Mouse (Mus musculus) CH12.LX (cell line): ENCODE measurements at regions not wholly inside any gene's neighbourhood (a gene's known extent, or its start where the extent isn't known, plus 50 kb on each side); places are given as distances from the start of the nearest gene placed in this dataset.

Source experiments
- DNase-seq: peaks from one replicate; pipeline ENCODE4 v3.0.0-alpha.2; 2013; ENCODE audit errors: extremely low read depth
- H3K27ac ChIP-seq: 2 replicates; pipeline ENCODE4 v1.5.1; 2012; ENCODE audit warnings: low read depth, mild to moderate bottlenecking, control low read depth, moderate library complexity; ENCODE audit not compliant: insufficient read depth
- H3K27me3 ChIP-seq: replicated peaks from 2 replicates; pipeline ENCODE3; 2012; ENCODE audit warnings: inconsistent platforms
- H3K36me3 ChIP-seq, 2 experiments: replicated peaks in 1 of 2; 2 replicates each; pipeline versions ENCODE3 to v1.6.1; 2012; ENCODE audit warnings: inconsistent platforms in 1 of 2, low read length in 1 of 2, mild to moderate bottlenecking in 1 of 2, mixed read lengths in 1 of 2, moderate library complexity in 1 of 2; ENCODE audit not compliant: control insufficient read depth in 1 of 2, insufficient read depth in 1 of 2
- H3K4me1 ChIP-seq, 2 experiments: 2 replicates each; pipeline ENCODE4 v1.6.1; 2012; ENCODE audit warnings: inconsistent platforms in 1 of 2, moderate library complexity in 1 of 2; ENCODE audit not compliant: insufficient read depth in 2 of 2, control insufficient read depth in 1 of 2
- H3K4me2 ChIP-seq: 2 replicates; pipeline ENCODE4 v1.6.1; 2012; ENCODE audit warnings: low read depth, mild to moderate bottlenecking, control low read depth; ENCODE audit not compliant: poor library complexity, insufficient read depth, severe bottlenecking
- H3K4me3 ChIP-seq, 3 experiments: fragments of 150-350 bp in 1 of 3; sonication (generic) in 1 of 3; replicated peaks in 1 of 3; 2 replicates each; pipeline versions ENCODE3 to v1.5.1; 2011 to 2012; ENCODE audit warnings: low read depth in 2 of 3, low read length in 2 of 3, mild to moderate bottlenecking in 2 of 3, moderate library complexity in 2 of 3, control low read depth in 1 of 3, improper control_type of control experiment in 1 of 3, inconsistent platforms in 1 of 3, mixed read lengths in 1 of 3; ENCODE audit not compliant: poor library complexity in 1 of 3
- H3K79me2 ChIP-seq: replicated peaks from 2 replicates; pipeline ENCODE4 v1.6.1; 2012; ENCODE audit warnings: mild to moderate bottlenecking, moderate library complexity; ENCODE audit not compliant: control insufficient read depth, poor library complexity, insufficient read depth, severe bottlenecking; ENCODE audit errors: extremely low read depth
- H3K9ac ChIP-seq: 2 replicates; pipeline ENCODE4 v1.6.1; 2012; ENCODE audit warnings: low read depth, mild to moderate bottlenecking, control low read depth, moderate library complexity; ENCODE audit not compliant: insufficient read depth
- H3K9me3 ChIP-seq: replicated peaks from 2 replicates; pipeline ENCODE3; 2012; ENCODE audit warnings: low read length, inconsistent platforms, mixed read lengths
- BHLHE40 ChIP-seq: IDR thresholded peaks from 2 replicates; pipeline ENCODE4 v1.6.1; 2011; ENCODE audit warnings: mild to moderate bottlenecking, low read depth, low read length, improper control_type of control experiment
- CHD2 ChIP-seq: IDR thresholded peaks from 2 replicates; pipeline ENCODE4 v1.6.1; 2011; ENCODE audit warnings: low read length, improper control_type of control experiment
- CTCF ChIP-seq, 2 experiments: IDR thresholded peaks in 1 of 2; conservative IDR thresholded peaks in 1 of 2; 2 replicates each; pipeline ENCODE4 v1.5.1; 2011 to 2012; ENCODE audit warnings: low read depth in 2 of 2, low read length in 2 of 2, improper control_type of control experiment in 1 of 2, inconsistent platforms in 1 of 2, mild to moderate bottlenecking in 1 of 2, moderate library complexity in 1 of 2
- E2F4 ChIP-seq: IDR thresholded peaks from 2 replicates; pipeline ENCODE4 v1.6.1; 2011; ENCODE audit warnings: low read depth, low read length, improper control_type of control experiment; ENCODE audit not compliant: insufficient replicate concordance
- GABPA ChIP-seq: IDR thresholded peaks from 2 replicates; pipeline ENCODE4 v1.6.1; 2012; ENCODE audit warnings: low read depth, low read length, improper control_type of control experiment, inconsistent platforms; ENCODE audit not compliant: insufficient replicate concordance
- IRF4 ChIP-seq: IDR thresholded peaks from 2 replicates; pipeline ENCODE4 v1.6.1; 2014; ENCODE audit warnings: low read depth, mild to moderate bottlenecking, inconsistent platforms, low read length, improper control_type of control experiment
- JUN ChIP-seq: IDR thresholded peaks from 2 replicates; pipeline ENCODE4 v1.6.1; 2011; ENCODE audit warnings: low read depth, mild to moderate bottlenecking, low read length, improper control_type of control experiment, moderate library complexity; ENCODE audit not compliant: insufficient read depth
- KAT2A ChIP-seq: IDR thresholded peaks from 2 replicates; pipeline ENCODE4 v1.6.1; 2012; ENCODE audit warnings: low read length, improper control_type of control experiment, inconsistent platforms; ENCODE audit not compliant: insufficient replicate concordance
- MAFK ChIP-seq: IDR thresholded peaks from 2 replicates; pipeline ENCODE4 v1.6.1; 2011; ENCODE audit warnings: low read length, improper control_type of control experiment; ENCODE audit not compliant: insufficient replicate concordance
- MAZ ChIP-seq: IDR thresholded peaks from 2 replicates; pipeline ENCODE4 v1.6.1; 2012; ENCODE audit warnings: low read depth, mild to moderate bottlenecking, inconsistent platforms, low read length, improper control_type of control experiment, moderate library complexity
- MEF2A ChIP-seq: IDR thresholded peaks from 2 replicates; pipeline ENCODE4 v1.6.1; 2014; ENCODE audit warnings: low read depth, mild to moderate bottlenecking, inconsistent platforms, low read length, improper control_type of control experiment, borderline replicate concordance
- MXI1 ChIP-seq: IDR thresholded peaks from 2 replicates; pipeline ENCODE4 v1.6.1; 2011; ENCODE audit warnings: mild to moderate bottlenecking, low read depth, low read length, improper control_type of control experiment
- NELFE ChIP-seq: IDR thresholded peaks from 2 replicates; pipeline ENCODE4 v1.6.1; 2011; ENCODE audit warnings: low read depth, low read length, improper control_type of control experiment
- RCOR1 ChIP-seq: conservative IDR thresholded peaks from 2 replicates; pipeline ENCODE4 v1.6.1; 2012; ENCODE audit warnings: low read depth, mild to moderate bottlenecking, inconsistent platforms, low read length, improper control_type of control experiment
- SMC3 ChIP-seq: IDR thresholded peaks from 2 replicates; pipeline ENCODE4 v1.6.1; 2011; ENCODE audit warnings: low read depth, low read length, improper control_type of control experiment
- TBP ChIP-seq: conservative IDR thresholded peaks from 2 replicates; pipeline ENCODE4 v1.6.1; 2011; ENCODE audit warnings: low read depth, low read length, improper control_type of control experiment
- TCF12 ChIP-seq: IDR thresholded peaks from 2 replicates; pipeline ENCODE4 v1.6.1; 2014; ENCODE audit warnings: low read depth, mild to moderate bottlenecking, inconsistent platforms, low read length, improper control_type of control experiment
- UBTF ChIP-seq: IDR thresholded peaks from 2 replicates; pipeline ENCODE4 v1.6.1; 2012; ENCODE audit warnings: low read depth, mild to moderate bottlenecking, inconsistent platforms, low read length, improper control_type of control experiment, moderate library complexity
- USF1 ChIP-seq: IDR thresholded peaks from 2 replicates; pipeline ENCODE4 v1.6.1; 2014; ENCODE audit warnings: low read depth, mild to moderate bottlenecking, inconsistent platforms, low read length, improper control_type of control experiment
- ZC3H11A ChIP-seq: IDR thresholded peaks from 2 replicates; pipeline ENCODE4 v1.6.1; 2012; ENCODE audit warnings: low read depth, mild to moderate bottlenecking, inconsistent platforms, low read length, improper control_type of control experiment
- ZKSCAN1 ChIP-seq: IDR thresholded peaks from 2 replicates; pipeline ENCODE4 v1.6.1; 2012; ENCODE audit warnings: low read depth, inconsistent platforms, low read length, improper control_type of control experiment, borderline replicate concordance
- ZMIZ1 ChIP-seq: IDR thresholded peaks from 2 replicates; pipeline ENCODE4 v1.6.1; 2012; ENCODE audit warnings: low read depth, mild to moderate bottlenecking, inconsistent platforms, low read length, improper control_type of control experiment
- ZNF384 ChIP-seq: IDR thresholded peaks from 2 replicates; pipeline ENCODE4 v1.6.1; 2012; ENCODE audit warnings: low read depth, low read length, improper control_type of control experiment, inconsistent platforms
- dilution Hi-C: fragments of 300-500 bp; cut with MboI; formaldehyde crosslinking; loops from 2 replicates; pipeline ENCODE4 v1.14.3; 2020; ENCODE audit warnings: low sequenced_read_pairs; ENCODE audit not compliant: extremely low pct_unique_long_range_greater_than_20kb, extremely low pct_ligation_motif_present
- in situ Hi-C: fragments of 300-500 bp; cut with MboI; formaldehyde crosslinking; loops from 3 replicates; pipeline ENCODE4 v1.14.3; 2019; ENCODE audit warnings: low sequenced_read_pairs, low pct_ligation_motif_present, low pct_unique_long_range_greater_than_20kb, mixed read lengths

DNA sequence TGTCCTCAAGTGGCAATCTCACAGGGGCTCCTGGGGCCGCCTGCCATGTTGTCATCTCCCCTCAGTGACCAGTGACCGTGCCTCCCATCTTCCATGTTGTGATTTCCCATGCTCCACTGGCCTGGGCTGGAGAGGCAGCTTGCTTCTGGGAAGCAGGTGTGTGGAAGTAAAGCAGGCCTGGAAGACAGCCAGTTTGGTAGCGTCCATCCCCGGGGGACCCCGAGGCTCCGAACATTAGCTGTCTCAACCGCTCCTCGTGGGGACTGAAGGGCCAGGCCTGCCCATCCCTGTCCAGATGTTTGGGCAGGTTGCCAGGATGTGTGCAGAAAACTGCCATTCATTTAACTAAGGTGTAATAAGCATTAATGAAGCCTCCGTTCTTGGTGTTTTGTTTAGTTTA, 307.1 kb upstream of the 3110018I06Rik start:
- Histone ChIP-seq H3K36me3 (no peaks in the 10 kb centered on the region), H3K4me3 (no peak overlapping the region), H3K27me3 (no peaks in the 10 kb centered on the region)
- DNase-seq, result no peak
- TF ChIP-seq ZNF384 (no peak), IRF4 (no peak), NELFE (no peak), MAZ (no peak), MXI1 (no peak), MAFK (no peak), USF1 (no peak), RCOR1 (no peak), ZMIZ1 (no peak), JUN (no peak), SMC3 (no peak), KAT2A (no peak), UBTF (no peak), TCF12 (no peak), CHD2 (no peak), GABPA (no peak), E2F4 (no peak), TBP (no peak)
- TF ChIP-seq, all 38 proteins: peak for 0
- no peak overlapping the region for H3K27ac ChIP-seq
- H3K4me1 ChIP-seq, result no peaks in the 10 kb centered on the region
- no peak overlapping the region for H3K9ac ChIP-seq
- no peak overlapping the region for H3K4me2 ChIP-seq
- dilution Hi-C loops, result no loop called here
- no peaks in the 10 kb centered on the region for H3K79me2 ChIP-seq
- in situ Hi-C loops, result no loop called here
- peaks cover 74% of the 10 kb centered on the region for H3K9me3 ChIP-seq

DNA sequence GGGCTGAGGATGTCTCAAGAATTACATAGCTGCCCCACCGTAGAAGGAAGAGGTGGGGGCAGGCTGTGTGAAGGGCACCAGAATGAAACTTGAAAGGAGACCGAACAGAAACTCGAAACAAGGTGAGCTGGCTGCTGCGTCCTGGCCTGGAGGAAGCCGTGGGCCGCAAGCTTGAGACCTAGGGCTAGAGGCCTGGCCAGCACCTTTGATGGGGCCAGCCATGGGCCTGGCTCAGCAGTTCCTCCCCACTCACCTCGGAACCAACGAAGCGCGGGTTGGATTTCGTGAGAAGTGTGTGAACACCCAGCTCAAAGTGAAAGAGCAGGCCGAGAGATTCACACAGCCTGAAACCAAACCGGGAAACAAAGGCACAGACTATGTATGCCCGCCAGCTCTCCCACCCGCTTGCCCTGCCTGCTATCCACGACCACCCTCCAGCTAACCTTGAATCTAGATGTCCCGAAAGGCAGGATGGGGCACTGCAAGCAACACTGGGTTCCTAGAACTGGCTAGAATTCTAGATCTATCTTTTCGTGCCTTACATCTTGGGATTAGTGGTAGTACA, 306.3 kb upstream of the 3110018I06Rik start:
- H3K4me1 ChIP-seq, result no peaks in the 10 kb centered on the region
- no peaks in the 10 kb centered on the region for H3K27me3 ChIP-seq
- H3K4me2 ChIP-seq, result no peak overlapping the region
- H3K79me2 ChIP-seq, result no peaks in the 10 kb centered on the region
- dilution Hi-C loops (no loop called here), in situ Hi-C loops (no loop called here)
- no peaks in the 10 kb centered on the region for H3K36me3 ChIP-seq
- no peak overlapping the region for H3K27ac ChIP-seq
- peaks cover 81% of the 10 kb centered on the region for H3K9me3 ChIP-seq
- DNase-seq, result no peak
- no peak overlapping the region for H3K9ac ChIP-seq
- TF ChIP-seq ZC3H11A (no peak), BHLHE40 (no peak), CTCF (conservative IDR thresholded peaks at IDR 0.05 in 1 of 2, IDR thresholded peaks at IDR 0.05 in 1 of 2; ENCODE audit: low read depth in 2 of 2, low read length in 2 of 2) (no peak), KAT2A (no peak), ZMIZ1 (no peak), IRF4 (no peak), ZNF384 (no peak), ZKSCAN1 (no peak), MEF2A (no peak), UBTF (no peak), SMC3 (no peak)
- TF ChIP-seq, all 38 proteins: peak for 0
- H3K4me3 ChIP-seq, result no peak overlapping the region
